Mouse (Mus musculus) lung, adult 2 months (tissue): ENCODE data around the gene Trim46. TPM values are rescaled to one million over a fixed set of nuclear protein-coding genes. Genes with fewer than 3 reads are reported as not detected.

ENCODE experiments used
- DNase-seq: peaks from one replicate; pipeline ENCODE4 v3.0.0; 2022
- H3K4me1 ChIP-seq: fragments of 200-500 bp; 2 replicates; pipeline ENCODE4 v1.6.1; 2011; ENCODE audit warnings: low read length; ENCODE audit not compliant: control insufficient read depth, insufficient read depth
- H3K4me3 ChIP-seq: fragments of 200-500 bp; replicated peaks from 2 replicates; pipeline ENCODE3; 2011; ENCODE audit warnings: low read depth, mild to moderate bottlenecking, control low read depth, low read length; ENCODE audit errors: extremely low read depth
- CTCF ChIP-seq: fragments of 200-500 bp; IDR thresholded peaks from 2 replicates; pipeline ENCODE4 v1.5.1; 2011; ENCODE audit warnings: mild to moderate bottlenecking, low read length, control low read depth; ENCODE audit not compliant: insufficient read depth
- POLR2A ChIP-seq: fragments of 200-500 bp; IDR thresholded peaks from 2 replicates; pipeline ENCODE4 v1.6.1; 2011; ENCODE audit warnings: low read depth, mild to moderate bottlenecking, control low read depth, low read length, borderline replicate concordance; ENCODE audit errors: extremely low read depth
- WGBS: fragments of 180-500 bp; shearing (Covaris S2); methylation state at CpG from one replicate; pipeline ENCODE4 v1.1.7; 2018; 5-methylcytosine and 5-hydroxymethylcytosine counted together
- polyA plus RNA-seq: library from polyadenylated mRNA; depleted of rRNA; stranded (reverse); fragments of >200 nt; gene quantifications from 2 replicates; pipeline ENCODE4 v1.2.3, GENCODE M21; 2012

Trim46 gene
- polyA plus RNA-seq, 1 experiment: 11.0 TPM

DNA sequence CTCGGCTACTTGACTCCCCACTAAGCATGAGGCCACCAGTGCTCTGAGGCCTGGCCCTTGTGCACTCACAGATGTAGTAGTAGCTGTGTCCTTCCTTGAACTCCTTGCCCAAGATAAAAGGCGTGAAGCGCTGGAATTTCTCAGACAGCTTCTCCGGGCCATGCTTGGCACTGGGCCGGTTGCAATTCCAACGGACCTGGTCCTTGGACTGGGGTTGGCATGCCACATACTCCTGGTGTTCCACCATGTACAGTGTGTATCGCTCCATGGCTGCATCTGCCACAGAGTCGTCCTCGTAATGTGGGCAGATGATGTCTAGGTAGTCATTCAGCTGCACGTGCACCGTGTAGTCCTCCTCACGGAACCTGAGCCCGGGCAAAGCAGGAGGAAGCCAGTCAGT, 30.0 kb upstream of the Trim46 start:
- no peak for TF ChIP-seq CTCF
- 0 out of 2 replicates have a peak, but pooled peaks have one; percentile 13 for TF ChIP-seq POLR2A
- Histone ChIP-seq H3K4me3 (peak overlapping the region; percentile 7), H3K4me1 (peaks cover 11% of the 10 kb centered on the region)
- DNase-seq: no peak
- WGBS: 68% methylated on average over 13 of the region's 13 CpGs

DNA sequence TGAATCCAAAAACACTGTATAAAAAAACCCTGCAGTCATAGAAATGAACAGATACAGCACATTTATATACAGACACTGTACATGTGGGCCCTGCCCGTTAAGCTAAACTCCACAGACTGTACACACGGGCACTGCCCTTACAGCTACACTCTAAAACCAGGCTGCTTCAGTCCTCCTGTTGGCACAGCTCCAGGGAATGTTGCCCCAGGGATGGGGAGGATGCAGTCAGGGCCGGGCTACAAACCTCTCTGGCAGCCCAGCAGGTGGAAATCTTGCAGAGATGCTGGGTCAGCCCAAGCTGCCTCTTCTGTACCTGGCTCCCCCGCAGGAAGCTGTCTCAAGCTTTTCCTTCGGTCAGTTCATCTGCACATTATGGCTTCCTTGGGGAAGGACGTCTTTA, 25.7 kb upstream of the Trim46 start:
- TF ChIP-seq POLR2A (no peak), CTCF (no peak)
- H3K4me1 ChIP-seq: peaks cover 25% of the 10 kb centered on the region
- 47% methylated on average over 6 of the region's 6 CpGs for WGBS
- no peak overlapping the region for H3K4me3 ChIP-seq
- DNase-seq: peak; percentile 31

DNA sequence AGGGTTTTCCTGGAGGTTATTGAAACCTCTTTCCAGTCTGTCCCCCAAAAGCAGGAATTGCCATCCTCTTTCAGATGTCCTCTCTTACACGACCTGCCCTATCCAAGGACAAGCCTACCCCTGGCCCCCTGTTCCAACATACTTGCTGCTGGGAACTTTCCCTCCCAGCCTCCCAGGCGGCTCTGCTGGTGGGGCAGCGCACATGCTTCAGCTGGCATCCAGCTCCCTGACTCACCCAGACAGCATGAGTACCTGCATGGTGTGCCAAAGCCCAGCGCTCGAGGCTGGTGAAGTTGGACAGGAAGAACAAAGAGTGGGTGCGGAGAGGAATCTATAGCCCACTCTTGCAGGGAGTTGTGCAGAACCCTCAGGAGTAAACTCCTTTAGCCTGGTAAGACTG, 24.8 kb upstream of the Trim46 start:
- WGBS: 29% methylated on average over 6 of the region's 6 CpGs
- peak; percentile 53 for DNase-seq
- H3K4me1 ChIP-seq: peaks cover 19% of the 10 kb centered on the region
- no peak overlapping the region for H3K4me3 ChIP-seq
- TF ChIP-seq CTCF (no peak), POLR2A (no peak)

DNA sequence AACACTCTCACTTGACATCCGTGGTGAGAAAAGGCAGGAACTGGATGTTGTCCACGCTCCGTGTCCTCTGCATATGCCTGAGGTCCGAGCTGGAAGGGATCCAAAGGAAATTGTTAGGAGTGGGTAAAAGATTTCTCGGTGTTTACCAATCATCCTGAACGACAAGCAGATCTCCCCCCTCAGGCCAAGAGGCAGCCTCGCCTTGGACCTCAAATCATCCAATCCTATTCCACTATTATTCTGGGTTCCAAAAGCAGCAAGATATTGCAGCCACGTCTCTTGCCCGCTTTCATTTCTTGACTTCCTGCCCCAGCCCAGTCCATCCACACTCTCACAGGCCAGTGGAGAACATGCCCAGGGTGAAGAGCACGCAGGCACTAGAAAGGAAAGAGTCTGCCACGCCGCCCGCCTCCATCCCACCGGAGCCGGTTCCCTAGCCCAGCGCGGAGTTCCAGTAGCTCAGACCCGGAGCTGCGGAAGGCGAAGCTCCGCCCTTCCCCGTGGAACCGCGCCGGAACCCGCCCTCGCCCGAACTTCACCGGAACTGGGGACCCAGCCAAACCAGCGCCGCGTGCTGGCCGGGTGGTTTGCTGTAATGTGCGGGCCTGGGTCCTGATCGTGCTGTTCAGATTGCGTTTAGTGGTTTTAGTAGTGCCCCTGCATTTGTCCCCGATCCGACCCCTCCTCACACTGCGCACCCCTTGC, 24.1 kb upstream of the Trim46 start, which contains the start of gene Slc50a1:
TSS of gene Slc50a1 (minus strand) at position 520 of the 705 bp plus-strand sequence.
- peak; percentile 78; the same call in 1 of the 2 replicates for TF ChIP-seq POLR2A
- TF ChIP-seq CTCF: peak; percentile 22; the same call in 1 of the 2 replicates
- peak; percentile 87 for DNase-seq
- peak within 1 kb of the TSS; percentile 65 for H3K4me3 ChIP-seq
- H3K4me1 ChIP-seq: peaks cover 18% of the 10 kb centered on the region
- WGBS: 1% methylated on average over 38 of the region's 39 CpGs

DNA sequence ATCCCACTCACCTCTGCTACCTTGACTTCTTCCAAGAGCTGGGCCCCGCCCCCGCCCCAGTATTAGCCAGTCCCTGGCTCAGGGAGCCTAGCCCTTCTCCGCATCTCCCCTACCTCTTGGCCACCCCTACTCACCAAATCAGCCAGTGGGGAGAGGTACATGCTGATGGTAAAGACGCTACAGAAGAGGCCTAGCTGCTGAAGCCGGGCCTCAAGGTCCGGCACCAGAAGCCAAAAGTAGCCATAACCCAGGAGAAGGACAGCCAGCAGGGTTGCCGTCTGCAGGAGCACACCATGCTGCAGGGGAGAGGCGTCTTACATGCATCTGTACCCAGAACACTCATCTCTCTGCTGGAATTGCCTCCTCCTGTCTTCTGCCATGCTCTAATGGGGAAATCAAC, 22.8 kb upstream of the Trim46 start:
- Histone ChIP-seq H3K4me1 (peaks cover 18% of the 10 kb centered on the region), H3K4me3 (no peak overlapping the region)
- TF ChIP-seq CTCF: no peak
- no peak for TF ChIP-seq POLR2A
- DNase-seq: no peak
- 82% methylated on average over 8 of the region's 8 CpGs for WGBS

DNA sequence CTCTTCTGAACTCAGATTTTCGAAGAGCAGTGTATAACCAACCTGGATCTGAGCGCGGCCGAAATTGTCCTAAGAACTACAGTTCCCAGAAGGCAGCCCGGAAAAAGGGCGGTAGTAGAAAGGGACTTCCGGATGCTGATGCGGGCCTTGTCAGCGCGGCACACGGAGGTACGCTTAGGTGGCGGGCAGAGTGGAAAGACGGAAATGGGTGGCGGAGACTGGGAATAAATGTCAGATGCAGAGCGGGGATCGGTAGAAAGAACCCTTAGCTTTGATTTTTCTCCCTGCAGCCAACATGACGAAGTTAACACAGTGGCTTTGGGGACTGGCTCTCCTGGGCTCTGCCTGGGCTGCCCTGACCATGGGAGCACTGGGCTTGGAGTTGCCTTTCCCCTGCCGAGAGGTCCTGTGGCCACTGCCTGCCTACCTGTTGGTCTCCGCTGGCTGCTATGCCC, 20.4 kb upstream of the Trim46 start:
- TF ChIP-seq CTCF: no peak
- peak; percentile 94; the same call in 1 of the 2 replicates for TF ChIP-seq POLR2A
- Histone ChIP-seq H3K4me1 (peaks cover 22% of the 10 kb centered on the region), H3K4me3 (peak overlapping the region; percentile 79)
- peak; percentile 77 for DNase-seq
- under 1% methylated on average over 20 of the region's 20 CpGs for WGBS

DNA sequence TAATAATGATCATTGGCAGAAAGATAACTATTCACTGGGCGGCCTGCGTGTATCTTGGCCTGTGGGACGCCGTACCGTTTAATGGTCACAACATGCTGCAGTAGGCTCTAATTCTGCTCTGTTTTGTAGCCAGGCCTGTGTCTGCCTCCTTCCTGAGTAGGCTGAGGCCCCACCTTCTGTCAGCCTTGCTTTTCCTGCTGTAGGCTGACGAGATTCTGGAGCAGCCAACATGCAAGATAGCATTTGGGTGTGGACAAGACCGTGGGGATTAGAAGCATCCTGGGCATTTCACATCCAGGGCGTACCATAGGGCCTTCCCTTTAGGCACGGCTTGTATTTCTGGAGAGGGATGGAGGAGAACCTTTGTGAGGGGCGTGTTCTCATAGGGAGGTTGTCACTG, 16.3 kb upstream of the Trim46 start:
- no peak for DNase-seq
- Histone ChIP-seq H3K4me3 (no peak overlapping the region), H3K4me1 (peaks cover 5% of the 10 kb centered on the region)
- TF ChIP-seq POLR2A (no peak), CTCF (no peak)
- WGBS: 45% methylated on average over 10 of the region's 10 CpGs

DNA sequence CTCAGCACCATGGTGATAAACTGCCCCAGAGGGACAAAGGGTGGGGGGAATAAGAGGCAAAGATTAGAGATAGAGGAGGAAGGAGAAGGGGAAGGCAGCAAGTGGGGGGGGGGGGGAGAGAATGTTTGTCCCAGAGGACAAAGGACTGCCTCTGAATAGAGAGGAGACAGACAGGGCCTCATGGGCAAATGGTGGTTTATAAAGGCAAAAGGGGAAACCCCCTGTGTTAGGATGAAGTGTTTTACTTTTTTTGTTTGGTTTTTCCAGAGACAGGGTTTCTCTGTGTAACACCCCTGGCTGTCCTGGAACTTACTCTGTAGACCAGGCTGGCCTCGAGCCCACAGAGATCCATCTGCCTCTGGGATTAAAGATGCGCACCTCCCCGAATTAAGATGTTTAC, 14.1 kb upstream of the Trim46 start:
- Histone ChIP-seq H3K4me3 (no peak overlapping the region), H3K4me1 (peaks cover 7% of the 10 kb centered on the region; the same call in 1 of the 2 replicates)
- DNase-seq: no peak
- TF ChIP-seq POLR2A: no peak
- TF ChIP-seq CTCF: no peak
- WGBS: 84% methylated on average over 3 of the region's 3 CpGs

DNA sequence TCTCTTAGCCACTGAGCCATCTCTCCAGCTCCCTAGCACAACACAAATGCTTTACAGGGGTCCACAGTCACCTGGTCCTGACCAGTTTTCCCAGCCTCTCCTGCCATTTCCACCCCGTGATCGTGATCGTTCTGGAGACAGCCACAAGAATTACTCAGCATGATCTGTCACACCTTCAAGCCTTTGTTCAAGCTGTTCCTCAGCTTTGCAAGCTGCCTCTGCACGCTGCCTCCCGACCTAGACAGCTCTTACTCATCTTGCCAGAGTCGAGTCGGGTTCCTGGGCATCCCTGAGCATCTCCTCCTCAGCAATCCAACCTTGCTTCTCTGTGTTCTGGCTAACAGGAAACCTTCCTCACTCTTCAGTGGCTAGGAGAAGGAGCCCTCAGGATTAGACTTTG, 13.0 kb upstream of the Trim46 start, which contains the start of gene Dpm3:
TSS of gene Dpm3 (plus strand) at position 283 of the 400 bp plus-strand sequence.
- Histone ChIP-seq H3K4me1 (peaks cover 7% of the 10 kb centered on the region; the same call in 1 of the 2 replicates), H3K4me3 (no peak within 1 kb of the TSS)
- 50% methylated on average over 7 of the region's 7 CpGs for WGBS
- no peak for TF ChIP-seq POLR2A
- TF ChIP-seq CTCF: no peak
- DNase-seq: no peak

DNA sequence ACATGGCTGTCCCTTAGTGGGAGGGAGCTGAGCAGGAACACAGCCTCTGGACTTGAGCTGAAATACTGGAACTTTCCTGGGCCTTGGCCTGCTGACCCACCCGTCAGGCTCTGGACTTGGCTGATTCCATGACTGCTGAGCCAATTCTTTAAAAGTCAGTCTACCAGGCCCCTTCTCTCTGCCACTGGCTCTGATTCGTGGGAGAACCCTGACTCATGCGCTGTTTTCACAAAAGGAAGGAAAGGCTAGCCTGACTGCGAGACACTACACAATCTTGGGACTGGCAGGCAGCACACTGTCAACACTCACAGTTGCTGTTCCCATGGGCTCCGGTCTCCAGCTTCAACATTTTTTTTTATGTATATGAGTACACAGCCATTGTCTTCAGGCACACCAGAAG, 10.1 kb upstream of the Trim46 start:
- H3K4me1 ChIP-seq: peaks cover 8% of the 10 kb centered on the region; the same call in 1 of the 2 replicates
- TF ChIP-seq POLR2A: no peak
- no peak for TF ChIP-seq CTCF

DNA sequence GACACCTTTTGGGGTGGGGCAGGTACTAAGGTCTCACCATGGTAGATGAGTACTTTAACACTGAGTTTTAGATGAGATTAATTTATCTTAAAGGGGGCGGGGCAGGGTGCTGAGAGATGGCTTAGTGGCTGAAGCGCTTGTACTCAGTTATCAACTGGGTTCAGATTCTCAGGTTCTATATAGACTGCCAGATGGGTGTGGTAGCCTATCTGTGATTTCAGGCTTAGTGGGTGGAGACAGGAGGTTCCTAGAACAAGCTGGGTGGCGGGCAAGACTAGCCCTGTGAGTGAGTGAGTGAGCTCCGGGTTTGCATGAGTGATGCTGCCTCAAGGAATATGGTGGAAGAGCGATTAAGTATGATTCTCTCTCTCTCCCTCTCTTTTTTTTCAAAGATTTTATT, 8.9 kb upstream of the Trim46 start:
- Histone ChIP-seq H3K4me3 (no peak overlapping the region), H3K4me1 (peaks cover 14% of the 10 kb centered on the region)
- WGBS: 84% methylated on average over 5 of the region's 5 CpGs
- TF ChIP-seq CTCF (no peak), POLR2A (no peak)
- DNase-seq: no peak

More for the DNA sequence above, 10.1 kb upstream of the Trim46 start:
- no peak overlapping the region for H3K4me3 ChIP-seq
- WGBS: 39% methylated on average over 5 of the region's 5 CpGs
- DNase-seq: no peak
